Mouse (Mus musculus): ENCODE data around the gene 2010111I01Rik. TPM values are rescaled to one million over a fixed set of nuclear protein-coding genes. Genes with fewer than 3 reads are reported as not detected.

2010111I01Rik gene
- polyA plus RNA-seq, 1 experiment: 123 TPM

- Histone ChIP-seq H3K27ac (ENCODE audit: insufficient read depth, low read depth, low read length) (peak overlapping the region; percentile 63), H3K4me1 (ENCODE audit: control insufficient read depth, insufficient read depth, low read length) (peaks cover 67% of the 10 kb centered on the region), H3K4me3 (ENCODE audit: insufficient read depth, low read length) (no peak overlapping the region)
- TF ChIP-seq POLR2A (IDR thresholded peaks at IDR 0.05; ENCODE audit: borderline replicate concordance, low read depth, low read length): no peak
- TF ChIP-seq CTCF (IDR thresholded peaks at IDR 0.05; ENCODE audit: low read depth, low read length): no peak
Measured at GRCm38 (mm10) chr13:63258671-63259070, 294.0 kb downstream of the 2010111I01Rik start.

- Histone ChIP-seq H3K27ac (ENCODE audit: insufficient read depth, low read depth, low read length) (no peak overlapping the region), H3K4me3 (ENCODE audit: insufficient read depth, low read length) (no peak overlapping the region), H3K4me1 (ENCODE audit: control insufficient read depth, insufficient read depth, low read length) (peaks cover 55% of the 10 kb centered on the region)
- TF ChIP-seq CTCF (IDR thresholded peaks at IDR 0.05; ENCODE audit: low read depth, low read length): no peak
- TF ChIP-seq POLR2A (IDR thresholded peaks at IDR 0.05; ENCODE audit: borderline replicate concordance, low read depth, low read length): no peak
Measured at GRCm38 (mm10) chr13:63260133-63260532, 295.4 kb downstream of the 2010111I01Rik start.

- TF ChIP-seq CTCF (IDR thresholded peaks at IDR 0.05; ENCODE audit: low read depth, low read length) (no peak), POLR2A (IDR thresholded peaks at IDR 0.05; ENCODE audit: borderline replicate concordance, low read depth, low read length) (no peak)
- H3K27ac ChIP-seq (ENCODE audit: insufficient read depth, low read depth, low read length): no peak overlapping the region
- no peak overlapping the region for H3K4me3 ChIP-seq (ENCODE audit: insufficient read depth, low read length)
- peaks cover 47% of the 10 kb centered on the region for H3K4me1 ChIP-seq (ENCODE audit: control insufficient read depth, insufficient read depth, low read length)
Measured at GRCm38 (mm10) chr13:63260753-63261631, 296.3 kb downstream of the 2010111I01Rik start.

- H3K4me3 ChIP-seq (ENCODE audit: insufficient read depth, low read length): no peak overlapping the region
- H3K4me1 ChIP-seq (ENCODE audit: control insufficient read depth, insufficient read depth, low read length): peaks cover 47% of the 10 kb centered on the region
- TF ChIP-seq CTCF (IDR thresholded peaks at IDR 0.05; ENCODE audit: low read depth, low read length): no peak
- TF ChIP-seq POLR2A (IDR thresholded peaks at IDR 0.05; ENCODE audit: borderline replicate concordance, low read depth, low read length): no peak
- no peak overlapping the region for H3K27ac ChIP-seq (ENCODE audit: insufficient read depth, low read depth, low read length)
Measured at GRCm38 (mm10) chr13:63261676-63262075, 297.0 kb downstream of the 2010111I01Rik start.

- no peak for TF ChIP-seq POLR2A (IDR thresholded peaks at IDR 0.05; ENCODE audit: borderline replicate concordance, low read depth, low read length)
- no peak for TF ChIP-seq CTCF (IDR thresholded peaks at IDR 0.05; ENCODE audit: low read depth, low read length)
- Histone ChIP-seq H3K4me1 (ENCODE audit: control insufficient read depth, insufficient read depth, low read length) (peaks cover 47% of the 10 kb centered on the region), H3K27ac (ENCODE audit: insufficient read depth, low read depth, low read length) (no peak overlapping the region), H3K4me3 (ENCODE audit: insufficient read depth, low read length) (no peak overlapping the region)
Measured at GRCm38 (mm10) chr13:63262168-63262957, 297.7 kb downstream of the 2010111I01Rik start.

GRCm38 (mm10) chr13:63268371-63268770 is 303.7 kb downstream of the 2010111I01Rik start:
- no peak for TF ChIP-seq CTCF (IDR thresholded peaks at IDR 0.05; ENCODE audit: low read depth, low read length)
- TF ChIP-seq POLR2A (IDR thresholded peaks at IDR 0.05; ENCODE audit: borderline replicate concordance, low read depth, low read length): no peak
- Histone ChIP-seq H3K4me3 (ENCODE audit: insufficient read depth, low read length) (no peak overlapping the region), H3K4me1 (ENCODE audit: control insufficient read depth, insufficient read depth, low read length) (peaks cover 10% of the 10 kb centered on the region), H3K27ac (ENCODE audit: insufficient read depth, low read depth, low read length) (no peak overlapping the region)

GRCm38 (mm10) chr13:63268776-63269175 is 304.1 kb downstream of the 2010111I01Rik start:
- H3K4me3 ChIP-seq (ENCODE audit: insufficient read depth, low read length): no peak overlapping the region
- peaks cover 11% of the 10 kb centered on the region for H3K4me1 ChIP-seq (ENCODE audit: control insufficient read depth, insufficient read depth, low read length)
- TF ChIP-seq CTCF (IDR thresholded peaks at IDR 0.05; ENCODE audit: low read depth, low read length): no peak
- no peak for TF ChIP-seq POLR2A (IDR thresholded peaks at IDR 0.05; ENCODE audit: borderline replicate concordance, low read depth, low read length)
- no peak overlapping the region for H3K27ac ChIP-seq (ENCODE audit: insufficient read depth, low read depth, low read length)

GRCm38 (mm10) chr13:63270191-63270590 is 305.5 kb downstream of the 2010111I01Rik start:
- peaks cover 16% of the 10 kb centered on the region for H3K4me1 ChIP-seq (ENCODE audit: control insufficient read depth, insufficient read depth, low read length)
- TF ChIP-seq CTCF (IDR thresholded peaks at IDR 0.05; ENCODE audit: low read depth, low read length) (no peak), POLR2A (IDR thresholded peaks at IDR 0.05; ENCODE audit: borderline replicate concordance, low read depth, low read length) (no peak)
- H3K4me3 ChIP-seq (ENCODE audit: insufficient read depth, low read length): no peak overlapping the region

GRCm38 (mm10) chr13:63272017-63272601 is 307.4 kb downstream of the 2010111I01Rik start:
- peaks cover 22% of the 10 kb centered on the region for H3K4me1 ChIP-seq (ENCODE audit: control insufficient read depth, insufficient read depth, low read length)
- H3K4me3 ChIP-seq (ENCODE audit: insufficient read depth, low read length): no peak overlapping the region
- TF ChIP-seq POLR2A (IDR thresholded peaks at IDR 0.05; ENCODE audit: borderline replicate concordance, low read depth, low read length) (no peak), CTCF (IDR thresholded peaks at IDR 0.05; ENCODE audit: low read depth, low read length) (no peak)
- H3K27ac ChIP-seq (ENCODE audit: insufficient read depth, low read depth, low read length): no peak overlapping the region

More at GRCm38 (mm10) chr13:63270191-63270590, 305.5 kb downstream of the 2010111I01Rik start:
- H3K27ac ChIP-seq (ENCODE audit: insufficient read depth, low read depth, low read length): no peak overlapping the region

Data from bone marrow macrophage, adult 2 months (primary cell).